Comparison of ENCODE assay signal across 41 mouse cellular contexts in genomic region chr7:141055785-141056184, GRCm38 (mm10). TPM values are rescaled to one million over a fixed set of nuclear protein-coding genes. Genes with fewer than 3 reads are reported as not detected.
DNase-seq lines count a peak whose midpoint lies in the region; ATAC-seq and TF ChIP-seq lines count a peak whose summit lies in the region.
"Had no signal": no experiment of that assay in that cellular context is flagged by ENCODE, and none has a peak within 500 bp of the region (broad histone marks: within the 10 kb centered on the region; RNA-seq: fewer than 3 reads in every experiment).

No protein-coding gene starts in this region.

- no peaks in the 10 kb centered on the region for H3K9me3 ChIP-seq in lung, embryonic 14.5 days (ENCODE audit: low read depth, low read length)
- H3K9me3 ChIP-seq in MEL (replicated peaks; ENCODE audit: insufficient read depth, low read length): no peaks in the 10 kb centered on the region
- H3K9me3 ChIP-seq in midbrain, embryonic 11.5 days (ENCODE audit: control insufficient read depth, low read length): no peaks in the 10 kb centered on the region
- H3K9me3 ChIP-seq: embryonic facial prominence, embryonic 15.5 days; forebrain, embryonic 13.5 days; stomach, embryonic 15.5 days had no signal

- 81% methylated on average over 4 of the region's 4 CpGs for WGBS in lung, embryonic 14.5 days
- WGBS in midbrain, embryonic 11.5 days: 83% methylated on average over 4 of the region's 4 CpGs

- H3K4me2 ChIP-seq in lung, embryonic 14.5 days: no peak overlapping the region
- no peak overlapping the region for H3K4me2 ChIP-seq in midbrain, embryonic 11.5 days
- H3K4me2 ChIP-seq: embryonic facial prominence, embryonic 15.5 days; forebrain, embryonic 13.5 days; heart, embryonic 11.5 days; hindbrain, embryonic 13.5 days; limb, embryonic 13.5 days; stomach, embryonic 15.5 days had no signal

- no peak for DNase-seq in layer of hippocampus, adult 2 months (ENCODE audit: low spot score in 2 of 2)
- no peak for DNase-seq in layer of hippocampus, postnatal 14 days (ENCODE audit: low spot score in 2 of 2)
- no peak for DNase-seq in lung, embryonic 14.5 days
- DNase-seq in lung, postnatal 25 days (ENCODE audit: low spot score): no peak
- no peak for DNase-seq in MEL (ENCODE audit: low read depth, low spot score)
- no peak for DNase-seq in gastrocnemius, adult 18-20 months (ENCODE audit: low spot score)
- DNase-seq in midbrain, embryonic 11.5 days (ENCODE audit: low spot score, missing footprints): no peak
- DNase-seq: adrenal gland, postnatal 10 days; B cell, adult 2 months; cerebellum, adult 8-10 months; cerebellum, postnatal 25 days; gastrocnemius, adult 2 months; gastrocnemius, postnatal 36 days; heart, adult 18-20 months; heart, postnatal 4 days; kidney, adult 8-10 months; layer of hippocampus, adult 9-11 months; lung, postnatal 14 days; right cerebral cortex, postnatal 25 days; thymus, adult 18-20 months; thymus, postnatal 25 days had no signal

- peak; percentile 34 for TF ChIP-seq CTCF in layer of hippocampus, adult 2 months (conservative IDR thresholded peaks at IDR 0.05)
- peak; percentile 11; the same call in 1 of the 2 replicates for TF ChIP-seq CTCF in lung, embryonic 14.5 days (IDR thresholded peaks at IDR 0.05; ENCODE audit: low read depth)
- peak; percentile 26 to 46 (median 33) for TF ChIP-seq CTCF in MEL (IDR thresholded peaks at IDR 0.05 in 2 of 3, conservative IDR thresholded peaks at IDR 0.05 in 1 of 3; ENCODE audit: control insufficient read depth in 1 of 3, insufficient read depth in 1 of 3, low read depth in 2 of 3, low read length in 3 of 3, poor library complexity in 1 of 3, severe bottlenecking in 1 of 3)

- no peaks in the 10 kb centered on the region for H3K79me2 ChIP-seq in MEL (ENCODE audit: control insufficient read depth, insufficient read depth, low read length, poor library complexity)

- ATAC-seq in lung, embryonic 14.5 days (ENCODE audit: insufficient read depth): no peak
- ATAC-seq in midbrain, embryonic 11.5 days (ENCODE audit: low FRiP score): no peak
- ATAC-seq: forebrain, embryonic 13.5 days; inflammation-experienced regulatory T-cells, adult 6 months; midbrain, embryonic 16.5 days had no signal

- H3K27ac ChIP-seq in layer of hippocampus, adult 2 months: no peak overlapping the region
- H3K27ac ChIP-seq in lung, embryonic 14.5 days (ENCODE audit: low read depth): no peak overlapping the region
- no peak overlapping the region for H3K27ac ChIP-seq in MEL (ENCODE audit: control insufficient read depth, low read depth, low read length)
- H3K27ac ChIP-seq in midbrain, embryonic 11.5 days (ENCODE audit: low read depth, low read length): no peak overlapping the region
- H3K27ac ChIP-seq: embryonic facial prominence, embryonic 10.5 days; embryonic facial prominence, embryonic 15.5 days; forebrain, embryonic 13.5 days; gastrocnemius, adult 2 months; hindbrain, embryonic 13.5 days; kidney, postnatal 0 days; left cerebral cortex, adult 2 months; limb, embryonic 13.5 days; midbrain, embryonic 10.5 days; stomach, embryonic 15.5 days had no signal

- TF ChIP-seq POLR2A in MEL (IDR thresholded peaks at IDR 0.05; ENCODE audit: control insufficient read depth in 1 of 2, insufficient read depth in 1 of 2, low read depth in 1 of 2, low read length in 2 of 2, poor library complexity in 1 of 2): no peak

- H3K4me1 ChIP-seq in lung, embryonic 14.5 days (ENCODE audit: insufficient read depth): peaks cover 5% of the 10 kb centered on the region; the same call in 1 of the 2 replicates
- no peaks in the 10 kb centered on the region for H3K4me1 ChIP-seq in MEL (ENCODE audit: control insufficient read depth in 1 of 2, insufficient read depth in 2 of 2, low read length in 2 of 2)
- H3K4me1 ChIP-seq in midbrain, embryonic 11.5 days (ENCODE audit: control insufficient read depth, insufficient read depth, low read length): no peaks in the 10 kb centered on the region

- H3K4me3 ChIP-seq in layer of hippocampus, adult 2 months: no peak overlapping the region
- H3K4me3 ChIP-seq in lung, embryonic 14.5 days (ENCODE audit: low read depth, low read length): no peak overlapping the region
- H3K4me3 ChIP-seq in MEL (ENCODE audit: control insufficient read depth in 1 of 2, insufficient read depth in 1 of 2, low read depth in 2 of 2, low read length in 2 of 2): no peak overlapping the region
- no peak overlapping the region for H3K4me3 ChIP-seq in midbrain, embryonic 11.5 days (ENCODE audit: low read depth, low read length)
- H3K4me3 ChIP-seq: embryonic facial prominence, embryonic 10.5 days; embryonic facial prominence, embryonic 15.5 days; forebrain, embryonic 13.5 days; gastrocnemius, adult 2 months; hindbrain, embryonic 13.5 days; left cerebral cortex, adult 2 months; limb, embryonic 13.5 days; midbrain, embryonic 10.5 days; stomach, embryonic 15.5 days had no signal

- no peak overlapping the region for H3K9ac ChIP-seq in lung, embryonic 14.5 days
- no peak overlapping the region for H3K9ac ChIP-seq in MEL (ENCODE audit: control insufficient read depth, low read depth, low read length, poor library complexity, severe bottlenecking)
- H3K9ac ChIP-seq in midbrain, embryonic 11.5 days (ENCODE audit: low read length): no peak overlapping the region
- H3K9ac ChIP-seq: embryonic facial prominence, embryonic 15.5 days; forebrain, embryonic 13.5 days; hindbrain, embryonic 13.5 days; limb, embryonic 13.5 days; stomach, embryonic 15.5 days had no signal

- no peak for TF ChIP-seq EP300 in MEL (IDR thresholded peaks at IDR 0.05; ENCODE audit: low read depth in 1 of 2, low read length in 2 of 2)

- peak; percentile 29 for TF ChIP-seq RAD21 in MEL (IDR thresholded peaks at IDR 0.05; ENCODE audit: low read depth, low read length)

- peaks cover 7% of the 10 kb centered on the region; the same call in 1 of the 2 replicates for H3K27me3 ChIP-seq in lung, embryonic 14.5 days (ENCODE audit: insufficient read depth, low read length)
- H3K27me3 ChIP-seq in MEL (ENCODE audit: control insufficient read depth in 1 of 2, insufficient read depth in 2 of 2, low read length in 2 of 2): peaks cover 7 to 11% of the 10 kb centered on the region in 2 experiments
- no peaks in the 10 kb centered on the region for H3K27me3 ChIP-seq in midbrain, embryonic 11.5 days (ENCODE audit: control insufficient read depth, insufficient read depth, low read length)
- H3K27me3 ChIP-seq: embryonic facial prominence, embryonic 15.5 days; forebrain, embryonic 13.5 days; hindbrain, embryonic 13.5 days; limb, embryonic 13.5 days; stomach, embryonic 15.5 days had no signal

- no peaks in the 10 kb centered on the region for H3K36me3 ChIP-seq in lung, embryonic 14.5 days (ENCODE audit: insufficient read depth)
- no peaks in the 10 kb centered on the region for H3K36me3 ChIP-seq in MEL (ENCODE audit: control insufficient read depth in 1 of 2, insufficient read depth in 2 of 2, low read length in 2 of 2)
- no peaks in the 10 kb centered on the region for H3K36me3 ChIP-seq in midbrain, embryonic 11.5 days (ENCODE audit: control insufficient read depth, insufficient read depth, low read length)
- H3K36me3 ChIP-seq: embryonic facial prominence, embryonic 15.5 days; limb, embryonic 13.5 days; stomach, embryonic 15.5 days had no signal

RNA-seq across cellular contexts. Expression of gene B4galnt4, which starts 5.1 kb away (rescaled TPM):
- 100 to 1,000 TPM in 1 of 2 experiments, 10 to 100 TPM in 1; 93.4 to 101 TPM for total RNA-seq in layer of hippocampus, adult 2 months (2021)
- total RNA-seq in layer of hippocampus, postnatal 14 days (2021): 10 to 100 TPM; 90.0 to 97.9 TPM
- polyA plus RNA-seq in lung, embryonic 14.5 days (2014; fragmentation: Nextera tagmentation; extraction: Ambion mirVana): 5.6 and 7.1 TPM in 2 replicates
- total RNA-seq in MEL (2012; rRNA removed): 0.78 and 0.81 TPM in 2 replicates
- 1 to 10 TPM in 1 of 2 experiments, not detected in 1; 8.0 TPM for polyA plus RNA-seq in MEL (2012; ENCODE audit: insufficient read depth in 1 of 2, insufficient read length in 2 of 2, low read depth in 1 of 2, low replicate concordance in 2 of 2, missing spikeins in 1 of 2)
- not detected for total RNA-seq in gastrocnemius, adult 18-20 months (2021)
- polyA plus RNA-seq in midbrain, embryonic 11.5 days (2014; fragmentation: Nextera tagmentation; extraction: Ambion mirVana): 18.8 and 19.5 TPM in 2 replicates
- total RNA-seq: heart, adult 18-20 months; neutrophil, adult 5-6 weeks had no signal

RNA-seq across cellular contexts. Expression of gene Pkp3, which starts 22.2 kb away (rescaled TPM):
- not detected for total RNA-seq in layer of hippocampus, adult 2 months (2021)
- total RNA-seq in layer of hippocampus, postnatal 14 days (2021): not detected
- polyA plus RNA-seq in lung, embryonic 14.5 days (2014; fragmentation: Nextera tagmentation; extraction: Ambion mirVana): 7.5 and 8.7 TPM in 2 replicates
- total RNA-seq in MEL (2012; rRNA removed): not detected in 2 replicates
- polyA plus RNA-seq in MEL (2012; ENCODE audit: insufficient read depth in 1 of 2, insufficient read length in 2 of 2, low read depth in 1 of 2, low replicate concordance in 2 of 2, missing spikeins in 1 of 2): not detected
- total RNA-seq in gastrocnemius, adult 18-20 months (2021): not detected
- 0.82 and 0.84 TPM in 2 replicates for polyA plus RNA-seq in midbrain, embryonic 11.5 days (2014; fragmentation: Nextera tagmentation; extraction: Ambion mirVana)
- total RNA-seq: gastrocnemius, adult 2 months; left cerebral cortex, adult 2 months had no signal
- polyA plus RNA-seq: forebrain, embryonic 13.5 days had no signal

RNA-seq across cellular contexts. Expression of gene Gm17387, which starts 26.9 kb away (rescaled TPM):
- total RNA-seq in layer of hippocampus, adult 2 months (2021): not detected
- total RNA-seq in layer of hippocampus, postnatal 14 days (2021): not detected
- not detected in 2 replicates for polyA plus RNA-seq in lung, embryonic 14.5 days (2014; fragmentation: Nextera tagmentation; extraction: Ambion mirVana)
- total RNA-seq in MEL (2012; rRNA removed): not detected in 2 replicates
- polyA plus RNA-seq in MEL (2012; ENCODE audit: insufficient read depth in 1 of 2, insufficient read length in 2 of 2, low read depth in 1 of 2, low replicate concordance in 2 of 2, missing spikeins in 1 of 2): not detected
- not detected for total RNA-seq in gastrocnemius, adult 18-20 months (2021)
- not detected in 2 replicates for polyA plus RNA-seq in midbrain, embryonic 11.5 days (2014; fragmentation: Nextera tagmentation; extraction: Ambion mirVana)
- total RNA-seq: adrenal gland, postnatal 10 days; gastrocnemius, adult 2 months; gastrocnemius, postnatal 36 days; heart, adult 18-20 months; heart, postnatal 4 days; left cerebral cortex, adult 2 months; left cerebral cortex, postnatal 25 days; megakaryocyte progenitor cell, adult 5-6 weeks; neutrophil, adult 5-6 weeks had no signal
- polyA plus RNA-seq: embryonic facial prominence, embryonic 10.5 days; embryonic facial prominence, embryonic 15.5 days; forebrain, embryonic 13.5 days; frontal cortex, adult 2 months; heart, embryonic 11.5 days; heart, embryonic 16.5 days; hindbrain, embryonic 13.5 days; inflammation-experienced regulatory T-cells, adult 6 months; kidney, postnatal 0 days; large intestine, adult 2 months; limb, embryonic 13.5 days; liver, embryonic 16.5 days; midbrain, embryonic 10.5 days; midbrain, embryonic 16.5 days; neural tube, embryonic 11.5 days; stomach, embryonic 15.5 days had no signal

RNA-seq across cellular contexts. Expression of gene Ifitm6, which starts 38.1 kb away (rescaled TPM):
- total RNA-seq in layer of hippocampus, adult 2 months (2021): not detected
- not detected for total RNA-seq in layer of hippocampus, postnatal 14 days (2021)
- 0.49 and 1.1 TPM in 2 replicates for polyA plus RNA-seq in lung, embryonic 14.5 days (2014; fragmentation: Nextera tagmentation; extraction: Ambion mirVana)
- not detected in 2 replicates for total RNA-seq in MEL (2012; rRNA removed)
- polyA plus RNA-seq in MEL (2012; ENCODE audit: insufficient read depth in 1 of 2, insufficient read length in 2 of 2, low read depth in 1 of 2, low replicate concordance in 2 of 2, missing spikeins in 1 of 2): not detected
- not detected for total RNA-seq in gastrocnemius, adult 18-20 months (2021)
- not detected in 2 replicates for polyA plus RNA-seq in midbrain, embryonic 11.5 days (2014; fragmentation: Nextera tagmentation; extraction: Ambion mirVana)
- total RNA-seq: gastrocnemius, adult 2 months; gastrocnemius, postnatal 36 days; heart, adult 18-20 months; left cerebral cortex, postnatal 25 days had no signal
- polyA plus RNA-seq: embryonic facial prominence, embryonic 10.5 days; forebrain, embryonic 13.5 days; limb, embryonic 13.5 days; midbrain, embryonic 10.5 days; neural tube, embryonic 11.5 days had no signal

RNA-seq across cellular contexts. Expression of gene Sigirr, which starts 44.6 kb away (rescaled TPM):
- total RNA-seq in layer of hippocampus, adult 2 months (2021): 1 to 10 TPM; 2.1 to 2.5 TPM
- total RNA-seq in layer of hippocampus, postnatal 14 days (2021): 1 to 10 TPM; 2.3 to 3.0 TPM
- polyA plus RNA-seq in lung, embryonic 14.5 days (2014; fragmentation: Nextera tagmentation; extraction: Ambion mirVana): 7.8 and 9.8 TPM in 2 replicates
- total RNA-seq in MEL (2012; rRNA removed): 8.3 and 8.6 TPM in 2 replicates
- polyA plus RNA-seq in MEL (2012; ENCODE audit: insufficient read depth in 1 of 2, insufficient read length in 2 of 2, low read depth in 1 of 2, low replicate concordance in 2 of 2, missing spikeins in 1 of 2): 10 to 100 TPM in 1 of 2 experiments, not detected in 1; 17.5 TPM
- 1 to 10 TPM; 1.1 to 2.9 TPM for total RNA-seq in gastrocnemius, adult 18-20 months (2021)
- 1.2 and 1.8 TPM in 2 replicates for polyA plus RNA-seq in midbrain, embryonic 11.5 days (2014; fragmentation: Nextera tagmentation; extraction: Ambion mirVana)

Comparison
In these comparisons a context has a peak if more than half of its experiments do, and no peak if none do; other contexts are left out.
1. RNA of gene B4galnt4, which starts 5.1 kb away (total RNA-seq): 93.4 to 101 TPM in layer of hippocampus, adult 2 months and 90.0 to 97.9 TPM in layer of hippocampus, postnatal 14 days; 0.78 to 0.81 TPM in MEL and not detected in gastrocnemius, adult 18-20 months; every median in the first group is over 10 times any median in the second.
2. Peak in every context shown above with its lines, with median percentiles within 50 percentile points of each other: CTCF ChIP-seq.